Mouse (Mus musculus) cerebral cortex, adult 2 months (tissue): ENCODE measurements around the gene Slfn2.

ENCODE experiments used
- WGBS: fragments of 180-500 bp; shearing (Covaris S2); methylation state at CpG from one replicate; pipeline ENCODE4 v1.1.7; 2018; 5-methylcytosine and 5-hydroxymethylcytosine counted together

The Slfn2 gene

DNA sequence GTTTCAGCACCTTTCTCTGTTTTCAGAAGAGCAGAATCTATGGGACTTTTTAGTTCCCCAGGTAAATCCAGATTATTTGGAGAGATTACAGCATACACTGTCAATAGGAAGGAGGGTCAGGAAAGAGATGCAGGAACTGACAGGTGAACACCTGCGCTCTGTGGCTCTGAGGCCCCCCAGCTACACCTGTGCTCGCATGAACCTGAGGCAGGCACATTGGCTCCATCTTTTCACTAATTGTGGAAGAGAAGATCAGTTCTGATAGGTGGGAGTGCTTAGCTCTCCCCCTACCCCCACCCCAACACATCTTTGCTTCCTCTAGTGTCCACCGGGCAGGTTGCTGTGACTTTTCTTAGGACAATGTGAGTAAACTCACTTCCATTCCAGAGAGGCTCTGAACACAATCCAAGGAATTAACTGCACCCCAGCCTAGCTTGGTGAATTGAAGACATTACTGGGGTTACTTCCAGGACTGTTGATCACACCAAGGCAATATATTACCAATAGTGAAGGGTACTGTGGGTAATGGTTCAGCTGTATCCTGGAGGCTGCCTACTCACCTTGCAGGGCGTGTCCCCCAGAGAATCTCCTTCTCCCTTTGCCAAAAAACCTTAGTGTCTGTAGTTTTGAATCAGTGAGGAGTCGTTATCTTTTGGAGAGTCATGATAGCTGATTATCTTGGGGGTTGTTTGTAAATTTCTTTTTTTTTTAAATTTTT, 13.7 kb downstream of the Slfn2 start:
- WGBS = 83% methylated on average over 5 of the region's 5 CpGs

GRCm38 (mm10) chr11:83079487-83080199, 14.7 kb downstream of the Slfn2 start:
- WGBS = 86% methylated on average over 9 of the region's 9 CpGs

DNA sequence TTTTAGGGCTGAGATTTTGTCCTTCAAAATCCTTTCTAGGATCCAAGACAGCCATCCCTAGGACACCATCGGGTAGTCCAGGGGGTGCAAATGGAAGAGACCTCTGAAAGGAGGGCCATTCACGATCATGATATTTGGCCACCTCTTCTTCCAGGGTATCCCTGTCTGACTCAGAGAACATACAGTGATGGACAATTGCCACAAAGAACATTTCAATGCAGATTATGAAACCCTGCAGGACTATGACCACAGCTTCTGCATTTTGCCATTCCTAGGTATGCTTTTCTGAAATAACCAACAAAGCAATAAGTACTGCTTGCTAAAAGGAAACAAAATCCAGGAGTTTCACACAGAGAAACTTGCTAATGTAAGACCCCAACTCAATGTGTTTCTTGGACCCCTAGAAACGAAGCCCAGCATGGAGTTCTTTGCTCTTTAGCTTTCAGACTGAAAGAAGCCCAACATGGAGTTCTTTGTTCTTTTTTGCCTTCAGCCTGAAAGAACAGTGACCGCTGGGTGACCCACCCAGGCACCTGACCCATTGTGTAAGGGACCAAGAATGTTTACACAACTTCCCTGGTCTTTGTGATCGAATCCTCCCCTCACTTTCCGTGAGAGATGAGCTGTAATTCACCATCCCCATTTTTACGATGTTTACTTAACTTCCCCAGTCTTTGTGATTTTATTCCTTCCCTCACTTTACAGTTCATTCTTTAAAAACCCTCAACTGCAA, 18.0 kb downstream of the Slfn2 start:
- WGBS = 73% methylated on average over 7 of the region's 7 CpGs

- WGBS = 83% methylated on average over 2 of the region's 2 CpGs
Measured at GRCm38 (mm10) chr11:83084161-83084560, 19.2 kb downstream of the Slfn2 start.

- 90% methylated on average over 10 of the region's 10 CpGs for WGBS
Measured at GRCm38 (mm10) chr11:83084761-83085160, 19.8 kb downstream of the Slfn2 start.

DNA sequence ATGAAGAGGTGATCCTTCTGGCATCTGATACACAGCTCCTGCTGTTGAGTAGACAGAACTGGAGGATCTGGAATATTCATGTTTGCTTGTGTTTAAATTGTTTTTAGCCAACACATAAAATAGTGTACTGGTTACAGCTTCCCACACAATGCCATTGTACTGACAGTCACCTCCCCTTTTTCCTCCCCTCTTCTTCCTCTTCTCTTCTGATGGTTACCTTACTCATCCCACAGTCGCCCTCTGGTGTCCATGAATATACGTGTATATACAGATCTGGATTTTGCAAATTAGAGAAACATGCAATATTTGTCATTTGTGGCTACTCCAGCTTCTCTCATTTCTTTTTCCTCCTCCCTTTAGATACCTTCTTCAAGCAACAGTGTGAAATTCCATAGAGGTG, 50.2 kb downstream of the Slfn2 start:
- 41% methylated on average over 2 of the region's 2 CpGs for WGBS

DNA sequence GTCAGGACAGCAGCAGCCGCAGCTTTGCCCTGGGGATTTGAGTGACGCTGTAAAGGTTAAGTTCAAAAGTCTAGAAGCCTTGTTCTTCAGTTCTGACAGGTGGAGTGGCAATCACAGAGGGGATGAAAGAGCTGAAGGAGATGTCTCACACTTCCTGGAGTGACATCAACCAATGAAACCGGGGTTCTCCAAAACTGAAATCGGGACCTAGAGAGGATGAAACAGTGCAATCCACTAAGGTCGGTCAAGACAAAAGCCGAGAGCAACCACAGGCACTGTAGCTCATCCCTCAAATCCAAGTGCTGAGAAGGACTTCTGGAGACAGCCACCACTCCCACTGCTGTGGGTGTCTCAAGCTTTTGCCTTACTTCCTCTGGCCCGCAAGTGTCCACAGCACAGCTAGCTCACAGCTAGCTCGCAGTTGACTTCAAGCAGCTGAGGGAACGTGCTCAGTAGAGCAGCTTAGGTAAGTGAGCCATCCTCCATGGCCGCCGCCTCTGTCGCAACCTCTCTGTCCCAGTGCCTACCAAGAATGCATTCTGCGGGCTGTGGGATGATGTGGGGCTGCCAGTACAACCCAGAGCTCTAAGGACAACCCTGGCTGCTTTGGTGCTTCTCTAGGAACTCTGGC, 51.8 kb downstream of the Slfn2 start, which contains the start of gene Slfn1:
Gene Slfn1, plus strand, starts transcription at position 253 of the 631 bp plus-strand sequence.
- WGBS = 91% methylated on average over 13 of the region's 13 CpGs

- 51% methylated on average over 3 of the region's 3 CpGs for WGBS
Measured at GRCm38 (mm10) chr11:83118056-83118455, 53.1 kb downstream of the Slfn2 start.
